Mouse (Mus musculus): ENCODE measurements around the gene Hspbap1. TPM values are rescaled to one million over a fixed set of nuclear protein-coding genes. Genes with fewer than 3 reads are reported as not detected.

Hspbap1 gene
- polyA plus RNA-seq, 1 experiment: not detected

DNA sequence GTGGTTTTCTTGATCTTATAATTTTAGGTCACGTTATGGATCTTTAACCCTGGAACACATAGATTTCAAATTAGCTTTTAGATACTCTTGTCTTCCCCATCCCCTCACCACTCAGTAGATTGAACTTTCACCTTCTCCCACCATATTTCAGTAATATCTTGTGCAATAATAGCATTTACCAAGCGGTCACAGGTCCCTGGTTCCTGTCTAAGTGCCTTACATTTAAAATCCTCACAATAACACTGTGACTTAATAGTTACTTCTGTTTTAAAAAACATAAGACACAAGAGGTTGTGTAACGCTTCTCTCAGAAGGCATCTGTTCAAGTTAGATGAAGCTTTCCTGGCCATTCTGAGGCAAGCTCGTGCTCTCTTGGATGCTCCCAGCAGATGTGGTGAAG is 33.5 kb downstream of the Hspbap1 start:
- no peak for TF ChIP-seq CTCF (IDR thresholded peaks at IDR 0.05; ENCODE audit: insufficient read depth, low read depth, low read length)
- WGBS: 96% methylated on average over 4 of the region's 4 CpGs
- H3K4me3 ChIP-seq (ENCODE audit: insufficient read depth, low read depth, low read length): no peak overlapping the region

GRCm38 (mm10) chr16:35806973-35807662 is 36.9 kb downstream of the Hspbap1 start:
- Histone ChIP-seq H3K27ac (ENCODE audit: insufficient read depth, low read depth, low read length) (no peak overlapping the region), H3K4me3 (ENCODE audit: insufficient read depth, low read depth, low read length) (no peak overlapping the region), H3K4me1 (ENCODE audit: control insufficient read depth, insufficient read depth, low read length) (no peaks in the 10 kb centered on the region)
- 85% methylated on average over 6 of the region's 6 CpGs for WGBS
- TF ChIP-seq CTCF (IDR thresholded peaks at IDR 0.05; ENCODE audit: insufficient read depth, low read depth, low read length): no peak
- no peak for TF ChIP-seq POLR2A (IDR thresholded peaks at IDR 0.05; ENCODE audit: insufficient read depth, low read depth, low read length)

More for the DNA sequence above, 33.5 kb downstream of the Hspbap1 start:
- H3K4me1 ChIP-seq (ENCODE audit: control insufficient read depth, insufficient read depth, low read length): no peaks in the 10 kb centered on the region
- H3K27ac ChIP-seq (ENCODE audit: insufficient read depth, low read depth, low read length): no peak overlapping the region

- Histone ChIP-seq H3K27ac (ENCODE audit: insufficient read depth, low read depth, low read length) (no peak overlapping the region), H3K4me3 (ENCODE audit: insufficient read depth, low read depth, low read length) (no peak overlapping the region), H3K4me1 (ENCODE audit: control insufficient read depth, insufficient read depth, low read length) (no peaks in the 10 kb centered on the region)
- no peak for TF ChIP-seq CTCF (IDR thresholded peaks at IDR 0.05; ENCODE audit: insufficient read depth, low read depth, low read length)
- no peak for TF ChIP-seq POLR2A (IDR thresholded peaks at IDR 0.05; ENCODE audit: insufficient read depth, low read depth, low read length)
- WGBS: 89% methylated on average over 4 of the region's 4 CpGs
Measured at GRCm38 (mm10) chr16:35807663-35807992, 37.5 kb downstream of the Hspbap1 start.

- 97% methylated on average over 2 of the region's 2 CpGs for WGBS
- TF ChIP-seq POLR2A (IDR thresholded peaks at IDR 0.05; ENCODE audit: insufficient read depth, low read depth, low read length): no peak
- TF ChIP-seq CTCF (IDR thresholded peaks at IDR 0.05; ENCODE audit: insufficient read depth, low read depth, low read length): no peak
- Histone ChIP-seq H3K27ac (ENCODE audit: insufficient read depth, low read depth, low read length) (no peak overlapping the region), H3K4me3 (ENCODE audit: insufficient read depth, low read depth, low read length) (no peak overlapping the region), H3K4me1 (ENCODE audit: control insufficient read depth, insufficient read depth, low read length) (no peaks in the 10 kb centered on the region)
Measured at GRCm38 (mm10) chr16:35808838-35809237, 38.7 kb downstream of the Hspbap1 start.

- H3K4me1 ChIP-seq (ENCODE audit: control insufficient read depth, insufficient read depth, low read length): no peaks in the 10 kb centered on the region
- H3K4me3 ChIP-seq (ENCODE audit: insufficient read depth, low read depth, low read length): no peak overlapping the region
- TF ChIP-seq CTCF (IDR thresholded peaks at IDR 0.05; ENCODE audit: insufficient read depth, low read depth, low read length): no peak
- no peak for TF ChIP-seq POLR2A (IDR thresholded peaks at IDR 0.05; ENCODE audit: insufficient read depth, low read depth, low read length)
- H3K27ac ChIP-seq (ENCODE audit: insufficient read depth, low read depth, low read length): no peak overlapping the region
- 69% methylated on average over 3 of the region's 3 CpGs for WGBS
Measured at GRCm38 (mm10) chr16:35813119-35813518, 42.9 kb downstream of the Hspbap1 start.

- H3K4me1 ChIP-seq (ENCODE audit: control insufficient read depth, insufficient read depth, low read length): no peaks in the 10 kb centered on the region
- H3K27ac ChIP-seq (ENCODE audit: insufficient read depth, low read depth, low read length): no peak overlapping the region
- TF ChIP-seq POLR2A (IDR thresholded peaks at IDR 0.05; ENCODE audit: insufficient read depth, low read depth, low read length) (no peak), CTCF (IDR thresholded peaks at IDR 0.05; ENCODE audit: insufficient read depth, low read depth, low read length) (peak; percentile 98)
- H3K4me3 ChIP-seq (ENCODE audit: insufficient read depth, low read depth, low read length): no peak overlapping the region
- 33% methylated on average over 13 of the region's 13 CpGs for WGBS
Measured at GRCm38 (mm10) chr16:35817255-35818089, 47.3 kb downstream of the Hspbap1 start.

DNA sequence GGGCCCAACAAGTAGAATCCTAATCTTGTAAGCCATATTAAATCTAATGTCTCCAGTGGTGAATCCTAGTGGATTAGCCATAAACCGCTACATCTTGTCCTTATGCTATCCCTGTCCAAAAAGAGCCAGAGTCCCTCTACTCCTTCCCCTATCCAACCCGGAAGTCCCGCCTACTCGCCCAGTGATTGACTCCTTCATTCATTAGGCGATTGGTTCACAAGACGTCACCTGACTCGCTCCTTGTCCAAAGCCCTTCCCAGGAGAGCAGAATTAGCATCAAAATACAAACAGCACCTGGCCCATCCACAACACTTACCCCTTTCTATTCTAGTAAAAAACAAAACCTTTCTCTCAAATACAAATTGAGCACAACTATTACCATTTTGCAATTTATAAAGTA is 59.8 kb downstream of the Hspbap1 start:
- Histone ChIP-seq H3K4me1 (ENCODE audit: control insufficient read depth, insufficient read depth, low read length) (no peaks in the 10 kb centered on the region), H3K27ac (ENCODE audit: insufficient read depth, low read depth, low read length) (no peak overlapping the region), H3K4me3 (ENCODE audit: insufficient read depth, low read depth, low read length) (no peak overlapping the region)
- no peak for TF ChIP-seq CTCF (IDR thresholded peaks at IDR 0.05; ENCODE audit: insufficient read depth, low read depth, low read length)
- TF ChIP-seq POLR2A (IDR thresholded peaks at IDR 0.05; ENCODE audit: insufficient read depth, low read depth, low read length): no peak
- WGBS: 35% methylated on average over 7 of the region's 7 CpGs

DNA sequence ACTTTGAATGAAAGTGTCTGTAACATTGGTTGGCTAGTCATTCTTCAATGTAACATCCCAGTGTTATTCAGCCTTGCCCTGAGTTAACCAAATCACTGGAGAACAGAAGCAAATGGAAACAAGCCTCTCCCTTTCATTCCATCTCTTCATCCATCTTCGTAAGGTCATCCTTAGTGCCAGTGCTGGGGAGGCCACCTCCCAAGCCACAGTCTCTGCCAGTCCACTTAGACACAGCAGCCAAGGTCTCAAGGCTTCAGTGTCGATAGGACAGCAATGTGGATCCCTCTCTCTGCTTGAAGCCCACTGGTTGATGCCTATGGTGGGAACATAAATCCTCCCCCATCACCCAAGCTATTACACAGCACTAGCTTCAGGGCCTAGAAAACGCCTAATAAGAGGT is 62.8 kb downstream of the Hspbap1 start:
- WGBS: 85% methylated on average over 3 of the region's 3 CpGs
- H3K27ac ChIP-seq (ENCODE audit: insufficient read depth, low read depth, low read length): no peak overlapping the region
- H3K4me3 ChIP-seq (ENCODE audit: insufficient read depth, low read depth, low read length): no peak overlapping the region
- TF ChIP-seq CTCF (IDR thresholded peaks at IDR 0.05; ENCODE audit: insufficient read depth, low read depth, low read length): no peak
- no peak for TF ChIP-seq POLR2A (IDR thresholded peaks at IDR 0.05; ENCODE audit: insufficient read depth, low read depth, low read length)
- no peaks in the 10 kb centered on the region for H3K4me1 ChIP-seq (ENCODE audit: control insufficient read depth, insufficient read depth, low read length)

GRCm38 (mm10) chr16:35834653-35835052 is 64.5 kb downstream of the Hspbap1 start:
- H3K27ac ChIP-seq (ENCODE audit: insufficient read depth, low read depth, low read length): no peak overlapping the region
- TF ChIP-seq POLR2A (IDR thresholded peaks at IDR 0.05; ENCODE audit: insufficient read depth, low read depth, low read length) (no peak), CTCF (IDR thresholded peaks at IDR 0.05; ENCODE audit: insufficient read depth, low read depth, low read length) (no peak)
- no peaks in the 10 kb centered on the region for H3K4me1 ChIP-seq (ENCODE audit: control insufficient read depth, insufficient read depth, low read length)
- 89% methylated on average over 8 of the region's 8 CpGs for WGBS
- H3K4me3 ChIP-seq (ENCODE audit: insufficient read depth, low read depth, low read length): no peak overlapping the region

Data from olfactory bulb, adult 2 months (tissue).